Mouse (Mus musculus) stomach, embryonic 16.5 days (tissue): Measurements from ENCODE around the gene Slc23a4. TPM values are rescaled to one million over a fixed set of nuclear protein-coding genes. Genes with fewer than 3 reads are reported as not detected.

Experiments used
- polyA plus RNA-seq: library from polyadenylated mRNA; unstranded; fragments of >200 nt; fragmentation: Nextera tagmentation; extraction: Ambion mirVana; gene quantifications from 2 replicates; pipeline ENCODE4 v1.2.1, GENCODE M21; 2015

The Slc23a4 gene
- polyA plus RNA-seq, 1 experiment from 2014 or later, result 4.3 TPM

Other genes starting within 250 kb of the Slc23a4 start
- 4.5 and 4.6 TPM in 2 replicates for gene Agbl3, start 208.0 kb downstream of the Slc23a4 start, polyA plus RNA-seq
- gene Tmem140, start 125.3 kb downstream of the Slc23a4 start, polyA plus RNA-seq, result 2.3 and 2.8 TPM in 2 replicates
- 10.9 and 11.9 TPM in 2 replicates for gene Cyren, start 110.3 kb downstream of the Slc23a4 start, polyA plus RNA-seq
- 8.8 and 9.6 TPM in 2 replicates for gene Wdr91, start 77.5 kb downstream of the Slc23a4 start, polyA plus RNA-seq
- gene Stra8, start 68.2 kb downstream of the Slc23a4 start, polyA plus RNA-seq, result not detected in 2 replicates
- gene Cnot4, start 145.3 kb upstream of the Slc23a4 start, polyA plus RNA-seq, result 20.9 and 21.6 TPM in 2 replicates
- gene Nup205, start 189.0 kb upstream of the Slc23a4 start, polyA plus RNA-seq, result 28.8 and 30.8 TPM in 2 replicates